Mouse (Mus musculus): Measurements from ENCODE around the gene Tbata. TPM values are rescaled to one million over a fixed set of nuclear protein-coding genes. Genes with fewer than 3 reads are reported as not detected.

Tbata gene
- polyA plus RNA-seq (2014; fragmentation: Illumina TruSeq; extraction: RNeasy Lipid Tissue Mini Kit (QIAGEN cat#74804); ENCODE audit: low read depth, low replicate concordance) = not detected

DNA sequence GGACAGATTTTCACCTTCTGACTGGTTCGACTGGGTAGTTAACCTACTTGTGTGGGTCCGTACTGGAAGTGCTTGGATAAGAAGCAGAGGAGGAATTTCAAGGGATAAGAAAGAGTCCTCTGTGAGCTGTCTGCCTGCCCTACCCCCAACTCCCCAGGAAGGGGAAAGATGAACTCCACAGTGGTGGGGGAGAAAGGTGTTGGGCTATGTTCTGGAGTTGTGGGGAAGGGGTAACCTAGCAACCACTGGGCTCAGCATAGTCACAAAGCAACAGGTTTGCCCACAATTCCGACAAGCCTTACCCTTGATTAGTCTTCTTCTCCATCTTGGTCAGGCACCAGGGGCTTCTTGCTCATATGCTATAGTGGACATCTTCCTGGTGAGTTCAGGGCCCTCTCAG, at the start of gene Tbata:
Tbata (plus strand) TSS at position 301 of the 400 bp plus-strand sequence.

DNA sequence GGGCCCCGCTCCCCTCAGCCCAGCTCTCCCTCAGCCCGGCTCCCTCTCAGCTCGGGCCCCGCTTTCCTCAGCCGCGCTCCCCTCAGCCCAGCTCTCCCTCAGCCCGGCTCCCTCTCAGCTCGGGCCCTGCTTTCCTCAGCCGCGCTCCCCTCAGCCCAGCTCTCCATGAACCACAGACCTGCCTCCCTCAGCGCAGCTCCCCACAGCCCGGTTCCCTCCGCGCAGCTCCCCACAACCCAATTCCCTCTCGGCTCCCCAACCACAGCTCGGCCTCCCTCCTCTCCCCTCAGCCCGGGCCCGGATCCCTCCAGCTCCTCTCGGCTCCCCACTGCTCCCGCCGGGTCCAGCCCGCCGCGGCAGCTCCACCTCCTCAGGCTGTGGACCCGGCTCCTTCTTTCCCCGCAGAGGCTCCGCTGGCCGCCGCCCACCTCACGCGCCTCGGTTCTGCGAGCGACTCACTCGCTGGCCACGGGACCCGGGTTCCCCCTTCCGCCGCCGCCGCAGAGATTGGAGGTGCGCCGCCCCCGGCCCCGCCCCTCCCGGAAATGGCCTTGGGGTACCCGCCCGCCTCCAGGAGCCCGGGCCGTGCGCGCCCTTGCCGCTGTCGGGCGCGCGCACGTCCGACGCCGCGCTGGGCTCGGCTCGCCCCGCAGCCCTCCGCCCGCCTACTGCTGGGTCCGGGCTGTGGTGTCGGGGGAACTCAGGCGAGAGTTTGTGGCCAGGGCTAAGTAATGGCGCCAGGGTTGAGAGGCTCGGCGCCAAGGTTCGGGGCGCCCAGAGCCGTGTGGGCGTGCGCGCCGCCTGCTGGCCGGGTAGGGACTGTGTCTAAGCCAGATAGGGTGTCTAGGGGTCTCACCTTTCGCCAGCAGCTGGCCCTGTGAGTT, 24.4 kb upstream of the Tbata start, which contains the start of gene Sgpl1:
Sgpl1 (minus strand) TSS at position 547 of the 884 bp plus-strand sequence.

Other genes with a start within 250 kb of the Tbata start
- 510 TPM for gene Pcbd1, start 82.6 kb upstream of the Tbata start, polyA plus RNA-seq (2014; fragmentation: Illumina TruSeq; extraction: RNeasy Lipid Tissue Mini Kit (QIAGEN cat#74804); ENCODE audit: low read depth, low replicate concordance)
- gene Sgpl1, start 24.3 kb upstream of the Tbata start, polyA plus RNA-seq (2014; fragmentation: Illumina TruSeq; extraction: RNeasy Lipid Tissue Mini Kit (QIAGEN cat#74804); ENCODE audit: low read depth, low replicate concordance) = 50.9 TPM
- not detected for gene Adamts14, start 101.5 kb downstream of the Tbata start, polyA plus RNA-seq (2014; fragmentation: Illumina TruSeq; extraction: RNeasy Lipid Tissue Mini Kit (QIAGEN cat#74804); ENCODE audit: low read depth, low replicate concordance)
- gene Prf1, start 125.9 kb downstream of the Tbata start, polyA plus RNA-seq (2014; fragmentation: Illumina TruSeq; extraction: RNeasy Lipid Tissue Mini Kit (QIAGEN cat#74804); ENCODE audit: low read depth, low replicate concordance) = 0.16 TPM
- gene Pald1, start 211.6 kb downstream of the Tbata start, polyA plus RNA-seq (2014; fragmentation: Illumina TruSeq; extraction: RNeasy Lipid Tissue Mini Kit (QIAGEN cat#74804); ENCODE audit: low read depth, low replicate concordance) = 1.2 TPM
- not detected for gene Nodal, start 246.0 kb downstream of the Tbata start, polyA plus RNA-seq (2014; fragmentation: Illumina TruSeq; extraction: RNeasy Lipid Tissue Mini Kit (QIAGEN cat#74804); ENCODE audit: low read depth, low replicate concordance)